Mouse (Mus musculus) kidney, adult 11 months (tissue): ENCODE results near the gene Kcnip1.
A peak's percentile ranks its signal among the peaks of the same experiment; 100 is the strongest.

Experiments
- DNase-seq: peaks from one replicate; pipeline ENCODE4 v3.0.0; 2022

Kcnip1 gene

DNA sequence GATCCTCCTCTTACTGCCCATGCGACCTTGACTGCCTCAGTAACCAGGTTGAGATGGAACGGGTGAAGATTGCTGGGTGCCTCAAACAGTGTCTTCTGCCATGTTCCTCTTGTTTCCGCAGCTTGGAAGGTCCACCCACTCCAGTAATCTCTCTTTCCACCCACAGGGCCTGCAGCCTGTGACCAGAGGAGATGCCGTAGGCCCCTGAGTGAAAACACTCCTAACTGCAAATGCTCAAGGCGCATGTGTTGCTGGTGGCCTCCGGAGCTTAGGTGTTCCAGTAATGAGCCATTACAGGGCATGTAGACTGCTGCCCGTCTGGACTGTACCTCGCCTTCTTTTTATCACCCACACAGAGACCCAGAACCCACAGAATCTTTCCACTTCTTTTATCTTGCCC lies 55.3 kb downstream of the Kcnip1 start:
- no peak for DNase-seq

DNA sequence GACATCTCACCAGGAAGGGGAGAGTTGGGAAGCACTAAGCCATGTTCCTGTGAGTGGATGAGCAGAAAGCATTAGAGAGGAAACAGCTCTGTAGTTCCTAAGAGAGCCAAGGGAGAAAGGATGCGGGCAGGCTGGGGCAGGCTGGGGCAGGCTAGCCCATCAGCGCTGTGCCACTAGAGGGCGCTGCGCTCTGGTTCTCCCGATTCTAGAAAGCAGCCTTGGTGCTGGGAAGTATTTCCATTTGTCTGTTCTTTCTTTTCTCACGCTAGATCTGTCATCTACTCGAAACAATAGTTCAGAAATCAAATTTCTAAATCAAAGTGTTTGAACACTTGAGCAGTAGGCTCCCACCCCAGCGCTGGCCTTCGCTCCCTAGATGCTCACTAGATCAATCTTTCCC lies 58.7 kb downstream of the Kcnip1 start:
- no peak for DNase-seq

DNA sequence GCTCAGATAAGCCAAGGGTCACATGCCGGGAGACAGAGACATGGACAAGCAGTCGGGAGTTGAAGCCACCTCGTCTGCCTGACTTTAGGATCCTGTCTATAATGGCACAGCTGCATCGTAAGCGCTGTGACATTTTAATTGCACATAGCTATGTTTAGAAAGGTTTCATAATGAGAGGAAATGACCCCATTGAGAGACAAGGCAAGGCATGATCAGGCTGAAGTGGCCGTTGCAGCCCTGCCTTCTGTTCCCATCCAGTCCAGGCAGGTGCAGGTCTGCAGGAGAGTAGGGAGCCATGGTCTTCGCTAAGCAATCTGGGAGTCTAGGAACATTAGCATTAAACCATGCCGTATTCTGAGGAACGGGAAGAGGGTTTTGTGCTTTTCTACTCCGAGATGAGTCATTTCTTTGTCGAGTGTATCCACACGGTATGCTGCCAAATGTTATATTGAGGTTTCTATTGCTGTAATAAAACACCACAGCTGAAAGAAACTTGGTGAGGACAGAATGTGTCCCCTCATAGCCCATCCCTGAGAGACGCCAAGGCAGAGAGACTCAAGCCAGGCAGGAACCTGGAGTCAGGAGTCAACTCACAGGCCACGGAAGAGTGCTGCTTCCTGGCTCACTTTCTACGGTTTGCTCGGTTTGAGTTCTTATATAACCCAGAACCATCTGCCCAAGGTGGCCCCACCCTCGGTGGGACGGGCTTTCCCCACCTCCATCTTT lies 60.4 kb downstream of the Kcnip1 start:
- peak; percentile 17 for DNase-seq

DNA sequence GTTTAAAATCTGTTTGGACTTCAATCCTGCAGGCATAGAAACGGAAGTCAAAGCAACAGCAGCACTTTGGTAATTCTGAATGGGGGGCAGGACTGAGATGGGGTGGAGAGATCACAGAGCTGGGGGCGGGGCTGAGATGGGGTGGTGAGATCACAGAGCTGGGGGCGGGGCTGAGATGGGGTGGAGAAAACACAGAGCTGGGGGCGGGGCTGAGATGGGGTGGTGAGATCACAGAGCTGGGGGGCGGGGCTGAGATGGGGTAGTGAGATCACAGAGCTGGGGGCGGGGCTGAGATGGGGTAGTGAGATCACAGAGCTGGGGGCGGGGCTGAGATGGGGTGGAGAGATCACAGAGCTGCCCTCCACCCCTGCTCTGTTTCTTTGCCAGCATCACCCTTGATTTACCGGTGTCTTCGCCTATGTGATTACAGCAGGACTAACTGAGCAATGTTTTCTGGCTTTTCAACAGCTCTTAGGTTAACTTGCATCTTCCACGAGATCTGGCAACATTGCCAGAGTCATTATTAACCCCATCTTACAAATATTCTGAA lies 61.0 kb downstream of the Kcnip1 start:
- DNase-seq: peak; percentile 13

DNA sequence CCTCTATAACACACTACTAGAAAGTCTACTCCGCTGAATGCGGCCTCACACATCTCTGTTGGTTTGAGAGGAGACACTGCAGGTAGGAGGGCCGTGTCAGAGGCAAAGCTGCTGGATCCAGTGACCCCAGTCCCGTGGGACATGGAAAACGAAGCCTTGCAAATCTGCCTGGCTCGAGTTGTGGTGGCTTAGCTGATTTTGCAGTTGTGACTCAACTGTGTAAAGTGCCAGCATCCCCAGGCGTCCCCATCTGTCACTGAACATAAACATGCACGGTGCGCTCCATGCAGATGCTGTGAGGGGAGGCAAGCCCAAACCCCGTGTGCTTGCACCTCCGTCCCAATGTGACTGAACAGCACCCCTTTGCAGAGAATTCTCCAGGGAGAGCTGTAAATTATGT lies 63.5 kb downstream of the Kcnip1 start:
- DNase-seq: no peak

DNA sequence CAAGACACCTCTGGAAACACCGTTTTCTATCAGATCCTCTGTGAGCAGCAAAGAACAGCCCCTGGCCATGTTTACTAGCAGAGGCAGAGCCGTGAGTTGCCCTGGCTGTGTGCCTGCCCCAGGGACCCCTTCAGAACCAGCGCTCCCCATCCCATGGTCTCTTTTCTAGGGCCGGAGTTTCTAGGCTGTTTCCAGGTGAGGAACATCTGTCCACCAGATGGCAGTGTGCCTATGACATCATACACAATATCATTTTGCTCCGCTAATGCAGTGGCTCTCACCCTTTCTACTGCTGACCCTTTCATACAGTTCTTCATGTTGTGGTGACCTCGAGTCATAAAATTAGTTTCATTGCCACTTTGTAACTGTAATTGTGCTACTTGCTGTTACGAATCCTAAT lies 64.3 kb downstream of the Kcnip1 start:
- DNase-seq: no peak

DNA sequence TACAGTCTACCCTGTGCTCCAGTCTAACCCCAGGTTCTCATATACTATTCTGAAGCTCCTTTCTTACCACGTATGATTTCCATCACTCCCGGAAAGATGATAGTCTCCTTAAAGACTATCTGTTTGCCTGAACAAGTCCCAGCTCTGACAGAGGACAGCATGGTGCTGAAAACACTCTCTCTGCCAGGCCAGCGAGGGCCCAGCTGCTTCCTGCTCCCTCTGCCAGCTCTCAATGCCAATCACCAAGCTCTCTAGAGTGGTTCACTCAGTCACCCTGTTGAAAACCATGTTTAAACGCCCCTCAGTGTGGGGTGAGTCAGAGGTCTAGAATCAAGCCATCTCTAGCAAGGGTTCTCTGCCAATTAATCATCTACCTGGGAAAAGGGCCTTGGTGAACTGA lies 65.1 kb downstream of the Kcnip1 start:
- DNase-seq: no peak

DNA sequence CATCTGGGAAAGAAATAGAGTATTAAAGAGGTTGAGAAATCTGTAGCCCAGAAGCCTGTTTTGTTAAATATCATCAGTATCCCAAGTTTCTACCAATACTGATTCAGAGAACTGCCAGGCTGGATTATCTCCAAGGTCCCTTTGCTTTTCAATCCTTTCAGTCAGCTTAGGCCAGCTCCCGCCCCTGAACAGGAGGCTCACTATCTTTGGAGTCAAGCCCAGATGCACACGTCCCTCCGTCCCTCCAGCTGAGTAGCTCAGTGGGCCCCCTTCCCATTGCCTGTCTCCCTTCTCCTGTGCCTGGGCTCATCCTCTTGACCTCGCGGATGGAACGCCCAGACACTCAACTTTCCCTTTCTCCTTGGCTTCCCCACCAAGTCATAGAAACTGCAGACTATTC lies 65.6 kb downstream of the Kcnip1 start:
- no peak for DNase-seq

DNA sequence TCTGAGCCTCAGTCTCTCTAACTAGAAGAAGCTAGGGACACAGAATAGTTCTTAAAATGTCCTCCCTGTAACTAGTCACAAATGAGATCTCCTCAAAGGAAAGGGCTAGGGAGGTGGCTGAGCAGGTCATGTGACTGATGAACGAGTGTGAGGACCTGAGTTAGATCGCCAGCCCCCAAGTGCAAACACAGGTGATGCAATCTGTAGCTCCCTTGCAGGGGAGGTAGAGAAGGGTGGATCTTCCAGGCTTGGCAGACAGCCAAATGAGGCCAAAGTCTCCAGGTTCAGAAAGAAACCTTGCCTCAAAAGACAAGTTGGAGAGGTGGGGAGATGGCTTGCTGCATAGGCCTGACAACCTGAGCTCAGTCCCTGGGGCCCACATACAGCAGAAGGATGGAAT lies 66.4 kb downstream of the Kcnip1 start:
- no peak for DNase-seq

DNA sequence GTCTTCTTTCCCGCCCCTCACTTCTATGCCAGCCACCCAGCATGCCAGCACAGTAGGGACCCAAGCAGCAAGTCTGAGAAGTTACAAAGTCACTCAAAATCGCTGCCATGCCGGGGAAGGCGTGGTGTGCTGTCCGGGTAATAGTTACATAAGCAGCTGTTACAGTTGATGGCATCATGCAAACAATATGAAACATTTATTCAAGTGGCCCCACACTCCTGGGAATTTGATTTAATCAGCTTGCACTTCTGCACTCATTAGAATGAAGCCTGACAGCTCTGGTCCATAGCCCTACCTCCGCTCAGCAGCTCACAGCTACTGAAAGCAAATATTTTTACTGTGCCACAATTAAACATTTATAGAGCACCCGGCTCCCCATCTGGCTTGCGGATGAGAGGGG lies 67.2 kb downstream of the Kcnip1 start:
- no peak for DNase-seq

DNA sequence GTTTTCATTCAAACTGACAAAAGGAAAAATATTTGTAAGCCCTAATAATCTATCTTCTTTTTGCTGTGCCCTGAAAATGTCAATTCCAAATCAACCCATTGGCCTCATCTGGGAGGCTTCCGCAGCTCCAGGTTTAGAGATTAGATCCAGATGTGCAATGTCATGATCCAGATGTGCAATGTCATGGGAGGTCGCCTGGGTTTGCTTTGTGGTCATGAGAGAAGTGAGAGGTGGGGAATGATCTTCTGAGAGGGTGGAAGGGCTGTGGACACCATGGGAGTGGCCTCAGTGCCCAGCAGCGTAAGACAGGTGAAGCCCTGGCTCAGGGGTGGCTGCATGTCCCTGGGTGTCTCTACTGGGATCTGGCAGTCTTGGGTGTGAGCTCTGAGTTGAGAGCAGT lies 69.9 kb downstream of the Kcnip1 start:
- DNase-seq: no peak

DNA sequence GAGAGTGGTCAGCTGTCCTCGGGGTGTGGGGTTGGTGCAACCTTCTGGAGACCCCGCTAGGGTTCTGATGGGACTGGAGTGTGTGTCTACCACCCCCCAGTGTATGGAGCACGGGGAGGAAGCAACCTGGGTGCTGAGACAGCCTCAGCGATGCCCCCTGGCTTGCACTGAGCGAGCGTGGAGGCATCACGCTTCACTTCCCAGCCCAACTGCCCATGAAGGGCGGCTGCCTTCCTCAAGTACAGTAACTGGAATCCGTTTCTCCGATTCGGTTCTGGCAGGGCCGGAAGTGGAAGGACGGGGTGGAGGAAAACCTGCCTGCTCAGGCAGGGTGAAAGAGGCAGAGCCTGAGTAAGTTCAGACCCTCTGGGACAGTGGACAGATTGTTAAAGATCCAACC lies 71.5 kb downstream of the Kcnip1 start:
- peak; percentile 7 for DNase-seq

DNA sequence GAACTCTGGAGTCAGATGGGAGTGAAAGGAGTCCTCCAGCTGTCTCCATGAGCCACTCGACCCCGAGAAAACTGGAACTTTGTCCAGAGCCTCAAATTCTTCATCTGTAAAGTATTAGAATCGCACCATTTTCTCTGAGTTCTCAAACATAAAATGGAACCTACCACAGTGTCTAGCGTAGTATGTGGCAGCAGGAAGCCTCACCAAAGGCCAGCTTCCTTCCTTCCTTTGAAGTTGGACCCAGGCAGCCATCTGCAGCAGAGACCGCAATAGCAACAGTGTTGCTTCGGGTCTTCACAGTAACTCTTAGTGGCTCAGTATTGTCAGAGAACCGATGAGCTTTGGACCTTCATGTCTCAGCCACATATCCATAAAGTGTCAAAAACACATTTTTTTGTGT lies 73.1 kb downstream of the Kcnip1 start:
- DNase-seq: no peak

DNA sequence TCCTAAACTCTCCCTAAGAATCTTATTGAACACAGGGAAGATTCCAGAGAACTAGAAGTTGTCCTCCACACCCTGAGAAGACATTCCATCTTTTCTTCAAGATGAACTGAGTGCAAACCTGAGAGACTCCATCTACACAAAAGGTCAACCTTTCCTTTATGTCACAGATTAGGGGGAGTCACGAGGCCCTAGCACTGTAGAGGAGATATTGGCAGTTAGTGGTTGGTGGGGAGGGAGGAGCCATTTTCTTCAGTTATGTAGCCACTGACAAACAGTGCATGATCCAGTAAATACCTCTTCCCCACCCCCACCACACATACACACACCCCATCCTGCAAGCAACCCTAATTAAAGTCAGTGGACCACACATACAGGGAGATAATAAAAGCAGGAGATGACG lies 74.5 kb downstream of the Kcnip1 start:
- DNase-seq: no peak

DNA sequence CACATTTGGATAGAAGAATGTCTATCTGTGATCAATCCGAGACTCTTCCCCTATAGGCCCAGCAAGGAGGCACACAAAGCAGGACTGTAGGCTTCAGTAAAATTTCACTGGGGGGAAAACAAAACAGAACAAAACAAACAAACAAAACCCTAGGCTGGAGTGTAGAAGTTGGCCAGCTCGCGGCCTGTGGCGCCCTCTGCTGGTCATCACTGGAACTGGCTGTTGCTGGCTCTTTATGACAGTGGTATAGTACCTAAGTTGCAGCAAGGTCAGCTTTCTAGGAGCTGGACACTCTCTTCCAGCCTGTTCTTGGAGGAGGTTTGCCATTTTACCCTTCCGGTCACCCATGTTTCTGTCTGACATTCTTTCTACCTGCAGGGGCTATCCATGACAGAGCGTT lies 75.4 kb downstream of the Kcnip1 start:
- peak; percentile 12 for DNase-seq

DNA sequence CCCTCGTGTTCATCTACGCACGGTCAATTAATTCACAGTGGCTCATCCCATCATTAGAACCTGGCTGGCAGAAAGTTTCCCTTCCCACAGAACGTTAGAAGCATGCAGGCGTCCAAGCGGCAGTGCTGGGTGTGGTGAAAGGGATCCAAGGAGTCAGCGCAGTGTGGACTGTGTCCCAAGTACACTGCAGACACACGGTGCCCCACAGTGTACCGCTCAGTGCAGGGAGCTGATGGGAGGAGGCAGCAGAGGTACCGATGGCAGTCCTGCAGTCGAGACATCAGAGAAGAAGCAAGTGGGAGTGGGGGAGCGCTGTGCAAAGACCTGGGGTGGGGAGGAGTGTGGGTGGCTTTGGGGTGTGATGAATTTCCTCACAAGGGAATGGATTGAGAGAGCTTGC lies 78.7 kb downstream of the Kcnip1 start:
- DNase-seq: no peak

DNA sequence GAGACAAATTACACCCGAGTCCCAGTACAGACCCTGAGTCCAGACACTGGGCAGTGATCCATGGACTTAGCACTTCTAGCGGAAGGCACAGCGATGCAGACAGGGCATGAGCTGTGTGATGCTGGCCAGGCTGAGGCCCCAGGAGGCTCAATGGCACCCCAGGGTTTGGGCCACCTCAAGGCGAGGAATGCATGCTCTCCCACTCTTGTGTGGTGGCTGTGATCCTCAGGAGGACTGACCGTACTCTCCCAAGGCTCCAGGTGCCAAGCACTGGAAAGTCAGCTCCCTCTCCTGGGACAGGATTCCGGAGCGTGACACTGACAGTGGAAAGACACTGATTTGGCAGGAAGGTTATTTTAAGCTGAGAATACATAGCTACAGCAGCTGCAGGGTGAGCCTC lies 79.9 kb downstream of the Kcnip1 start:
- DNase-seq: no peak

DNA sequence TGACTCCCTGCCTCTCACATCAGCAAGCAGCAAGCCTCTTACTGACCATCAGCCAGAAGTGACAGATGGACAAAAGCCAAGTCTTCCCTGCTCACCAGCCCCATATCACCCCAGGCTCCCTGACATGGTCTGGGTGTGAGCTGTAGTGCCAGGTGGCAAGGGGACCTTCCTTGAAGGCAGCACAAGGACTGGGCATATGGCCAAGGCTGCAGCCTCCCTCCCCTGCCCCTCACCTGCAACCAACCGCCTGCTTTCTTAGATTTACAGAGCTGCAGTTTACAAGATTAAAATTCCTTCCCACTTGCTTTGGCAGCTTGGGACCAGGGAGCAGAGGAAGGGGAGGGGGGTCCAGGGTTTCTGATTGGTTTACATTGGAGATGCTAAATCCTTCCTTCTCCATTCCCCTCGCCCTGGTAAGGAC lies 80.8 kb downstream of the Kcnip1 start:
- no peak for DNase-seq

DNA sequence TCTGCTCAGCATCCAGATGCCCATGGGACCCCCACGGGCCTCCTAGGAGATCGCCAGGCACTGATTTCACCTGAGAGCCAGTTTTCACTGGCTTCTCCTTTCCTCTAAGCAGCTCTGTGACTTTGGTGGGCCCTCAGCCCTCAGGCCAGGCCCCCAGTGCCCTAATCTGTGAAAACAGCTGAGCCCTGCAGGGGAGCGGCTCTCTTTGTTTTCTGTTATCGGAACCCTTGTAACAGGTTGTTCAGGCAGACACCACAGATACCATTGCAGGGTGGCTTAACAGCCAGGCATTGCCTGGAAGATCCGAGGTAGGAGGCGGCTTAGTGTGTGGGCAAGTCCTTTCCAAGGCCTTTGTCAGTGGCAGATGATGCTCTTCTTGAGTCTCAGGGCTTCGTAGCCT lies 82.0 kb downstream of the Kcnip1 start:
- no peak for DNase-seq

DNA sequence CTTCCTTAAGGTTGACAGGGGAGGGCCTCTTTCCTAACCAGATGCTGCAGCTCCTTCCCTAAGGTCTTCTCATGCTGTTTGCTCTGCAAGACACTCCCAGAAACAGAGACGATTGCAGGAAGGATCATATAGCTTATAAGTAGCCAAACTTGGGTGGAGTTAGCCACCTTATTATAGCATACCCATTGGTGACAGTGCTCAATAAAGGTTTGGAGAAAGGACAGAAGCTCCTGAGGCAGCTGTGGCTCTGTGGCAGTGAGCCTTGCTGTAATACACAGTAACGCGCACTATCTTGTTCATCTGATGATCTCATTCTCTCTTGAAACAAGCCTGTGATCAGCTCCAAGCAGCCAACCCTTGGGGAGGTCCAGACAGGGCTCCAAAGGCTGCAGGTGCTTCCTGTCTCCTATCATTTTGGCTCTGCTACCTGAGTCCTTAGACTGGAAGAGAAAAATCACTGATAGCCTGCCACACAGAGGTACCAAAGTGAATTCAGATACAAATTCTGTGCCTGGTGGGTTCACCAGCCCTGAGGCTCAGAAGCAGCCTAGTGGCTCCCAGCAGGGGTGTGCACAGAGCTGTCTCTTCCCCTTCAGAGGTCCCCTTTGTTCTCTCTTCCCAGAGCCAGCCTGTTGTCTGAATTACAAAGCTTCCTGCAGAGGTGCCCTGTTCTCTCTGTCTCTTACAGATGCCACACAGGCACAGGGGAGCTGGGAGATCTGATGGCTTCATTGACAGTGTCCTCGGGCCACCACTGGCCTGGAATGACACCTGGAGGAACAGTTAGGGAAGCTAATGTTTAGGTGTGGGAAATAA lies 84.4 kb downstream of the Kcnip1 start:
- no peak for DNase-seq

DNA sequence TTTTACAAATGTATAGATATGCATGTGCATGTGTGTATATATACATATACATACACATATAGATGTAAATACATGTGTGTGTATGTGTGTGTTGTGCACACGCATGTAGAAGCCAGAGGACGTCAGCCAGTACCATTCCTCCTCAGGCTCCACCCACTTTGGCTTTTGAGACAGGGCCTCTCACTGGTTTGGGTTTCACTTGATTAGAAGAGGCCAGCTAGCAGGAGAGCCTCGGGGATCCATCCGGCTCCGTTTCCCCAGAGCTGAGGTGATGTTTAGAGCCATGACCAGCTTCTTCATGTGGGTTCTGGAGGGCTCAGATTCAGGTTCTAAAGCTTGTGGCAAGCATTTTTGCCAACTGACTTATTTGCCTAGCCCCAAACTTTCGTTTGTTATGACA lies 89.5 kb downstream of the Kcnip1 start:
- no peak for DNase-seq

DNA sequence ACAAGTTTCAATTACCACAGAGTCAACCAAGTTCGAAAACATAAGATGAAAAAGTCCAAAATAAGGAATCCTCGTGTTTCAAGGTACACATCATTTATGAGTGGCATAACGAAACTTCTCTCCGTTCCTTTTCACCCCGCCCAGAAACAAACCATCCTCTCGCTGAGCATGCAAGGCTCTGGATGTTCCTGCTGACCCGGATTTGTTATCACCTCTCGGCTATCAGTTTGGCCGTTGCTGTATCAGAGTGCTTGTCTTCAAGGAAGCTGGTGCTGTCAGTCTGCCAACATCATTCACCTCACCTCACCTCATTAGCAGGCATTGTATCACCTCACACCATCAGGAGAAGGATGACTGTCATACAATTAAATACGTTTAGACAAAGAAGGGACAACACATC lies 90.6 kb downstream of the Kcnip1 start:
- DNase-seq: no peak

DNA sequence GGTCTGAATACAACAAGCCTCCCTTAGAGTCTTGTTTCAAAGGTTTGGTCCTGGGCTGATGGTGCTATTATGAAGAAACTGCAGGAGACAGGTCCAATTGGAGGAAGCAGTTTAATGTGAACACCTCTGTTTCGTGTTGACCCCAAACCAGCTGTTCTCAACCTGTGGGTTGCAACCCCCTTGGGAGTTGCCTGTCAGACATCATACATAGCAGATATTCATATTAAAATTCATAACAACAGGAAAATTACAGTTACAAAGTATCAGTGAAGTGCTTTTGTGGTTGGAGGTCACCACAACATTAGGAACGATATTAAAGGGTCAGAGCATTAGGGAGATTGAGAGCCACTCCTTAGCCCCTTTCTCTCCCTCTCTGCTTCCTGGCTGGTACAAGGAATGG lies 91.2 kb downstream of the Kcnip1 start:
- DNase-seq: no peak

DNA sequence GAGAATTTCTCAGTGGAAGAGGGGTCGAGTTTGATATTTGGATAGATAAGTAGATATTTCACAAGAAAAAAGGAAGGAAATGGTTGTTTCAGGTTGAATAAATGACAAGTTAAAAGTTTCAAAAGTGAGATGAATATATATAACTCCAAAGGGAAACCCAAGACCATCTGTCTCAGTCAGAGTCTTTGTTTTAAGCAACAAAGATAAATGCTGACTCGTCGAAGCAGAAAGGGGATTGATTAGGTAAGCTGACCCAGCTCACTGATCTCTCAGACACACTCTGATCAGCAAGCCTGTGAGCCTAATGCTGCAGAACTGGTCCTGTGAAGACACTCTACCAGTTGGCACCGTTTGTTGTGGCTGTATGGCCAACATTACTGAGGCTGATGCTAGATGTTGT lies 101.9 kb downstream of the Kcnip1 start:
- DNase-seq: no peak
